Mouse (Mus musculus) mouse embryonic stem cell (cell line): Measurements from ENCODE around the gene Igfn1.

Source experiments
- in situ Hi-C, 2 experiments: fragments of 300-500 bp; cut with MboI; formaldehyde crosslinking; loops; 1 replicate in 1 of 2; 3 replicates in 1 of 2; pipeline ENCODE4 v1.14.3; 2019 to 2020; ENCODE audit warnings: low sequenced_read_pairs in 2 of 2, low pct_unique_long_range_greater_than_20kb in 1 of 2, mixed read lengths in 1 of 2; ENCODE audit not compliant: unreplicated experiment in 1 of 2

The Igfn1 gene

DNA sequence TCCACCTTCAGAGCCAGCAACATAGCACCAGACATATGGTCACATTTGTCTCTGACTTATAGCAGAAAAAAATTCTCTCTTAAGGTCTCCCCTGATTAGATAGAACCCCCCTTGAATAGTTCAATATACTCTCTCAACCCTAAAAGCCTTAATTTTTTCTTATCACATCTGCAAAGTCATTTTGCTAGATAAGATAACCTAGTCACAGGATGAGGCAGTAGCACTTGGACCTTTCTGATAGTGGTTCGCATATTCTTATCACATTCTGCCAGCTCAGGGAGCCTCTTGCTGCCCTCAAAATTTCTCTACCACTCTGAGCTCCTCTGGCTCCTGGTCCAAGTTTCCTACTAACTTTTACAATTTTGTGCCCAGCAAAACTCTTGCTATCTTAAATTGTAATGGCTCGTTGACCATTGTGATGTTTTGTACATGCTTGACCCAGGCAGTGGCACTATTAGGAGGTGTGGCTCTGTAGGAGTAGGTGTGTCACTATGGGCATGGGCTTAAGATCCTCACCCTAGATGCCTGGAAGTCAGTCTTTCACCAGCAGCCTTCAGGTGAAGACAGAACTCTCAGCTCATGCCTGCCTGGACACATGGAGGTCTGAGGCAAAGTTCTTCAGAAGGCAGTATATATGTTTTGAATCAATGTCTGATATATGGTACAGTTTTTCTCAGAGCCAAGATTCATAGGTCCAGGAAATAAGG is 8.8 kb upstream of the Igfn1 start:
- in situ Hi-C loops, result no loop called here

DNA sequence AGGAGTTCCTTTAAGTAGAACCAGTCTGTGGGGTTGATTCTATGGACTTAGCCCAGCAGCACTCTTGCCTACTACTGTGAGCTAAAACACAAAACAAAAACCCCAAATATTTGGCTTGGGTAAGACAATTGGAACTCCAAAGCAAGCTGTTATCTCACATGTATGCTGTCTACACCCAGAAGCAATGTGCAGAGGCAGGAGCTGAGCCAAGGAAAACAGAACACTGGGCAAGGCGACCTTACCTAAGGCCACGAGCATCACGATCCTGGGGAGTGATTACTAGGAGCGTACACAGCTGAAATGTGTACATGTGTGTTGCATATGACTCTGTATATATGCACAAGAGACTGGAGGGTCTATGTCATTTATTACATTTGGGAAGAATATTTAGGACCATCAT is 7.4 kb upstream of the Igfn1 start:
- in situ Hi-C loops, result no loop called here

DNA sequence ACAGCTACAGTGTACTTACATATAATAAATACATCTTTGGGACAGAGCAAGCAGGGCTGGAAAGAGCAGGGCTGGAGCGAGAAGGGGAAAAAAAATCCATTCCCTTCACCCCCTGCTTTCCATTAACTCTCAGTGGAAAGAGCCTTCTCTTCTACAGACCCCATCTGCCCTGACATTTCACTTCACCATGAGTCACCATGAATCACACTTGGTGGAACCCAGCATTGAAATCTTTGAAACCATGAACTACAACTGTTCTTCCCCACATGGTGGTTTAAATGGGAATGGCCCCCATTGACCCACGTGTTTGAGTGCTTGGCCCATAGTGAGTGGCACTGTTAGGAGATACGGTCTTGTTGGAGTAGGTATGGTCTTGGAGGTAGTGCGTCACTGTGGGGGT is 4.1 kb upstream of the Igfn1 start:
- in situ Hi-C loops, result no loop called here

DNA sequence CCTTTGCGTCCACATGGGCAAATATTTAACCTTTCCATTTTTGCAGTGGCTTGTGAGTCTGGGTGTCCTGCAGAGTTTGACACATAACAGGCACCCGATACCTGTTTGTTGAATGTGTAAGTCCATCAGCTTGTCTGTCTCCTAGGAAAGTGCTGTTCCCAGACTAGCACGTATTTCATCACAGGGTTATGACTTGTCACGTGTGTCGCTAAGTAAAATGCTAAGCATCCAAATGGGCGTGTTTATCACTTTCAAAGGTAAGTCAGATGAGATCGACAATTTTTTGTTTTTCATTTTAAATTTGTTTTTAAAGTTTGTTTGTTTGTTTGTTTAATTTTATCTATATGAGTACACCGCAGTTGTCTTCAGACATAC is 2.0 kb upstream of the Igfn1 start:
- in situ Hi-C loops, result no loop called here

DNA sequence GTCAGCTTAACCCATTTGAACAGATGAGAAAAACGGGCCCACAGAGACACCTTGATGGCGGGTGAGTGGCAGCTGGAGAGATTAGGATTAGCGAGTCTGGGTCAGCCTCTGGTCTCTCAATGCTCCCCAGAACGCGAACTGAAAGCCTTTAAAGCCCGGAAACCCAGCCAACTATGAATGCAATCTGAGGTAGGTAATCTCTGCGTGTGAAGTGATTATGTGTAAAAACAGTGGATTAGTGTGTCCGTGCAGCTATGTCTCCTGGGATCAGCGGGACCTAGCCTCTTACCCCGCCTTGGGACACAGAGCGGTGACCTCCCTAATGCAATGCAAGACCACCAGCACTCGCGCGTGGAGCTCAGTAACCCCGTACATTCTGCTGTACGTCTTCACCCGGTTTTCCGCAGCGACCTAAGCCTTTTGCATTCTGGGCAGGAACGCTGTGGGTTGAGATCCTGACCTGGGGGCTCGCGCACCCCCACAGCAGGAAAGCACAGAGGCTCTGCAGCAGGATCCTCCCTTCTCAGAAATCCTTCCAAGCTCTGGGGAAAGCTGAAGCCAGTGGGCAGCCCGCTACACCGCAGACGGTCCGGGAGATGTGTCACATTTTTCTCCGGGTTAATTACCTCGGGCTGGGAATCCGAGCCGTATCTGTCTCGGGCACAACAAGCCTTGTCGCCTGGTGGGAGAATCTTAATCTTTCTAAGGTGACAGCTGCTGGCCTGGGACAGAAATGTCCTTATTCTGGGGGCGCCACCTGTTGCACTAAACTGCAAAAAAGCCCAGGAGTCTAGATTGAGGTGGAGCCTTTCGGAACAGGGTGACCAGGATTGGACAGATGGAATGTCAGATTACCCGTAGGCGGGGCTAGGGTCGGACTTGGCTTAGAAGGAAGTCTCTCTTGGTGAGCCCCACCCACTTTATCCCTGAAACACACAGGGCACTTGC is 1.3 kb upstream of the Igfn1 start, which contains the start of gene Tmem9:
Tmem9 (plus strand) TSS at position 940 of the 948 bp plus-strand sequence.
- in situ Hi-C loops, result no loop called here

DNA sequence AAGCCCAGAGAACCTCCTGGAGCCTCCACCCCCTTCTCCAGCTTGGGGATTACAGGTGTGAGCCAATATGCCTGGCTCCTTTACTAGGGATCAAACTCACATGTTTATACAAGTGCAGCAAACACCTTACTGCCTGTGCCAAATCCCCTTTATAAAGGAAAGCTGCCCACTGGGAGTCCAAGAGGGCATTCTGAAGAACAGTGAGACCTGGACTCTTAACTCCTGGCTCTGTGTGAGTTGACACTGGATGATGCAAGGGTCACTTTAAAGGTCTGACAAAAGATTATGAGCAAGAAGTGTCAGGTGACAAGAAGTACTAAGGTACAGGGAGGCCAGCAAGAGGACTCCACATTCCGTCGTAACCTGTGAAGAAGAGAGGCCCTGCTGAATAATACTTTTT is 4.7 kb downstream of the Igfn1 start:
- in situ Hi-C loops, result no loop called here

DNA sequence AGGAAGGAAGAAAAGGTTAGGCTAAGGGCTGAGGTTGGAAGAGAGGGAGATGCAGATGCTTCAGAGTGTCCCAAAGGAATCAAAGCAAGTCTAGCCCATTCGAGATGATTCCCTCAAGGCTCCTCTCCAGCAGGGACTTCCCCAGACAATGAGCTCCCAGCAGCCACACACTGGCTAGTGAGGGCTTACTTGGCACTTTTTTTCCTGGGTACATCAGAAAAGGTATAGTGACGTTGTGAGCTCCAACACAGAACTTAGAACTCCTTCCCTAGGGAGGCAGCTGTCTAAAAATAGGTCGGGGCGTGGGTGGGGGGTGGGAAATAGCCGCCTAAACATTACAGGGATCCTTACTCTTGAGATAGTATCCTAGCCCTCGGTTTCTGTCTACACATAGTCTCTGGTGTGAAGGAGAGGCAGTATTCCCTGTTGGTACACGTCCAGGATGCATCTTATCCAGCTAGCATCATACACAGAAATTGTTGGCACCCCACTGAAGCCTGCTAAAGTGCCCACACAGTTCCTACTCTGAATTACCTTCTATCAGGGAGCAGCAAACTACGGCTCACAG is 6.3 kb downstream of the Igfn1 start:
- in situ Hi-C loops, result no loop called here

DNA sequence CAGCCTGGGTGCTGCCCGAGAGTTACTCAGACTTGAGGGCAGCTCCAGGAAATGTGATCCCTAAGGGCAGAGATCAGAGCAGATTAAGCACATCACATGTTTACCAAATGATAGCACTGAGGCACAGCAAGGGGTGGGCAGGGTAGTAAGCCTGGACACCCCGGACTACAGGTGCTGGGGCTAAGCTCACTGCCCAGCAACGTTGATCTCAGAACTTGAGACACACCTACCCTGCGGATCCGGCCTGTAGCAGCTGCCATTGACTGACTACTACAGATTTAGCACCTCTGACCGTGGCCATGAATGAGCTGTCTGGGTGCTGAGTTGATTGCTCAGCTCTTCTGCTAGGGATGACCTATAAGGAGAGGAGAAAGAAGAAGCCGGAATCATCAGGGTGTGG is 8.6 kb downstream of the Igfn1 start:
- in situ Hi-C loops, result no loop called here

DNA sequence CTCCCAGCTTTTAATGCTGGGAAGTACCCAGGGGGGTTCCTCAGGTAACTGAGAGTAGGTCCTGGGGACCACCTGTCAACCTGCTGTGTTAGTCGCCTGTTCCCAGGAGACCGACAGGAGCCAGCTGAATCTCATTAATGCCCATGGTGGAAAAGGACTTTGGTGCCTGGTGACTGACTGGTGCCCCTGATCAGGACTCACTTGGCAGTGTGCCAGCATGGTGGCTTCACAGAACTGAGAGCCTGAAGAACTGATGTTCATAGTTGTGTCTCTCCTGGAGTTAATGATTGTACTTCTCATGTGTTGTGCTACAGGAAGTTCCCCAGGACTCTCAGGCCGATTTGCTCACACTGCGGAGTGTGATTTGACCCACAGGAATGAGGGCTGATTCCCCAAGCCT is 12.7 kb downstream of the Igfn1 start:
- in situ Hi-C loops, result no loop called here

DNA sequence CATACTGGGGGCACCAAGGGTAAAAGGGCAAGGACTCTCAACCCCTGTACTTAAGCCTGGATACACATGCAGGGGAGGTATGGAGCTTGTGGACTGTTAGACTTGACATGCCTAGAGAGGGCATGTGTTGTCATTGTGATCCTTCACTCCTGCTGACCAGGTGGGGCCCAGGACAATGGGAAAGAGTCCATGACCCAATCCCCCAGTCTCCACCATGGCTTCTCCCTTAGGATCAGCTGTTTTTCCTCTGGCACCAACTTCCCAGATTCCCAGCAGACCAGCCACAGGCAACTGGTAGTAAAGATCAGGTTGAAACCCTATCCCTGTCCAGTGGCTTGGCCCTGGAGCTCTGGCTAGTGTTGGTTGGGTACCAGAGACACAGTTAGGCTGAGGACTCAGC is 16.3 kb downstream of the Igfn1 start:
- in situ Hi-C loops, result no loop called here

DNA sequence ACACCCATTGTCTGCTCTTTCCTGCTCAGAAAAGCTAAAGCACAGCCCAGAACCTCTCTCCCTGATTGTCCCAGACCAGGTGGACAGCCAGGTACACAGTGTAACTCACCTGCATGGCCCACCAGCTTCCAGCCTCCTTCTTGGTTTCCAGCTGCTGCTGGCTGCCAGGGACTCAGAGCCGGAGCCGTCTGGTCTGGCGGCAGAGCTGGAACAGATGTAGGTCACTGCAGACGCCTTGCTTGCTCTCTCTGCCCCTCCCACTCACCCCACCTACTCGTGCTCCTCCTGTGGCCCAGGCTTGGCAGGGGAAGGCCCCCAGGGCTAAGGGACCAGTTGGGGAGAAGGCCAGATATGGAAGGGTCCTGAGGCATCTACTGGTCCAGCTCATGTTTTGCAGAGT is 22.0 kb downstream of the Igfn1 start:
- in situ Hi-C loops, result no loop called here

DNA sequence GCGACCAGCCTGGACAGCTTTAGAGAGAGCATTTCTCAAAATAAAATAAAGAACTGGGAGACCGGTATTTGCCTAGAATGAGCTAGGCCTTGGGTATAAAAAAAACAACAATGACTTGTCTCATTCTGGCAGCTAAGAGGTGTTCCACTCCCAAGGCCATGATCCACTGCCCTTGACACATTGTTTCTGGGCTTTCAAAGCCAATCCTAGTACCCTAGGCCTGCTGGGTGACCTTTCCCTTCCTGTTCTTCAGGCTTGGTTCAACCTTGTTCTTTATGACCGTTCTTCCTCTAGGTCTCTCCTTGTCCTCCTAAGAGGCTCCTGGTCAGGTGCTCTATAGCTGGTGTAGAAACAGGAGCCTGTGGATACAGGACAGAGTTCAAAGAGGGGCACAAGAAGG is 33.6 kb downstream of the Igfn1 start:
- in situ Hi-C loops, result no loop called here

DNA sequence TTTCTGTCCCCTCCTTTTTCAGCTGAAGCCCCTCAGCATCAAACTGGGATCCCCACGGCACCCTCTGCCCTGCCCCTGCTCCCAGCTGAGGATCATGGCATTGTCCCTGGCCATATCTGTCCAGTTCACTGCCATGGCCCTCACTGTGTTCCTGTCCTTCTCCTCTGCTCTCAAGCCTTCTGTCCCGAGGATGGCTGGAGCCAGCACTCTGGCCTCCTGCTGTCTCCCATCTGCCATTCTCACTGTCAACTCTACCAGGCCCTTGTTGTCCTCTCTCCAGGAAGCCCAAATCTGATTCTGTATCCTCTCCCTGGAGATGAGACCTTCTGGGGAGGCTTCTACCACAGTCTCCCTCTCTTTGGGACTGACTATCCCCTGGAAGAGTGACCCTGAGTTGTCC is 35.7 kb downstream of the Igfn1 start:
- in situ Hi-C loops, result no loop called here

DNA sequence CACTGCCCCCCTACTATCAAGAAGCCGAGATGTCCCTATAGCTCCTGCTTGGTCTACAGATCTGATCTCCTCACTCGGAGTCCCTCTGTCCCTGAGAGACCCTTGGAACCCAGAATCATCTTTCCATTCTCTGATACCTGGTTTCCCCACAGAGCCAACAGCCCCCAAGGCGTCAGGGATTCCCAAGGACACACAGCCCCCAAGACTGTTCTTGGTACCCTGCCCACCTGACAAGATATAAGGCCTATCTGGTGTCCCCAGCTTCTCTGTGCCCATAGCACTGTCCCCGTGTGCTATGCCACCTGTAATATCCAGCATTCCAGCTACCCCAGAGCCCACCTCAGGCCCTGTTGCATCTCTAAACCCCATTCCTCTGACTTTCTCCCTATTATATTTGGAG is 38.4 kb downstream of the Igfn1 start:
- in situ Hi-C loops, result no loop called here

DNA sequence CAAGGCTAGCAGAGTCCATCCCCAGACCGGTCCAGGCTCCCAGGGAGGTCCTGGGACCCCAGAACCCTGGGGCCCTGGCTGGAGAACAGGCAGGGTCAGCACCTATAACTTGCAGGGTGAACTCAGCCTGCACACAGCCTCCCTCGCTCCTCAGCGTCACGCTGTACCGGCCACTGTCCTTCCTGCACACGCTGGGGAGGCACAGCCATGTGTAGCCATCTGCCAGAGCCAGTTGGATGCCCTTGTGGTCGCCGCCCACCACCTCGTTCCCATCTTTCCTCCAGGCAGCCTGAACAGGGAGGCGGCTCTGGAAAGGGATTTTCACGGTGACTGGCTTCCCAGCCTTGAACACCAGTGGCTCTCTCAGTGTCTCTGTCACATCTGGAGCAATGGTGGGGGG is 41.6 kb downstream of the Igfn1 start:
- in situ Hi-C loops, result no loop called here

DNA sequence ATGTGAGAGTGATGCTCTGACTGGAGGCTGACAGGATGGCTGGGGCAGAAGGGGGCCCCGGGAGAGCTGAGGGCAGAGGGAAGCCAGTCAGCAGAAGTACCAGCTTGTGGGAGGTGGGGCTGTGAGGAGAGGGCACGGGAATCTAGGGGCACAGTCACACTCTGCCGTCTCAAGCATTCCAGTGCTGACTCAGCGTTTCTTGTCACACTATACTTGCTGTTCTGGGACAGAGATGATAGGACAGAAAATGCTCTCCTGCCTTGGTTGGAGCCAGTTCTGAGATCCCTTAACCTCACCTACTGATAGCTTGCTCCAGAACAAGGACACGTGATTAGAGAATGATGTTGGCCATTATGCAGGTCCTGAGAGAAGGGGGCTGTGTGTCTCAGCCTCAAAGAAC is 43.0 kb downstream of the Igfn1 start:
- in situ Hi-C loops, result no loop called here

DNA sequence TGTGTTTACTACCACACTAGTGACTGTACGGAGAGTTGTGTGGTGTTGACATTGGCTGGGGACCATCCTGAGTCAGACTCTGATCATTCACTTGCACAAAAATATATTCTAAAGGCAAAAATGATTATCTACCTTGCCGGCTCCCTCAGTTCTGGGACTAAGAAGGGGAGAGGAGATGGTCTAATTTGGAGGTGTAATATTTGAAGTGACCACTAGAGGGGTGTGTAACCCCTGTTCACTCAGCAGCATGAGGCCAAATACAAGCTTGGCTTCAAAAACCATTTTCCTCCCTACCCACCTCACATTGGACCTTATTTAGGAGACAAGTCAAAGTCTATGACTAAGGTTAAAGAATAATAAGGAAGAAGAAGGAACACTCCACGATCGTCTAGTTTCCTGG is 47.7 kb downstream of the Igfn1 start:
- in situ Hi-C loops, result no loop called here

DNA sequence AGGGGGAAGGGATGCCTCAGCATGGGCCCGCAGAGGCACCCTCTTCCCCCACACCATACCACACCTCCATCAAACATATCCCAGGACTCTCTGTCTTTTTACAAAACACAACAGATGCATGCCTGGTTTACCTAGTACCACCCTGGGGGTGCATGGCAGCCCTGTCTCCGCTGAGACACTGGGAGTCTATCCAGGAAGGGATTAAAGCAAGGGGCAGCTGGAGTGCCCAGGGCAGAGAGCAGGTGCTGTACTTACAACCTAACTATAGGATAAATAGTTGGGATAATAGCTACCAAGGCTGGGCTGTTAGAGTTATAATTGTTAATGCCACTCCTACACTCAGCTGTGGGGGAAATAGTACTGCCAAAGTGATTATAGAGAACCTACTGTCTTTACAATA is 57.3 kb downstream of the Igfn1 start:
- in situ Hi-C loops, result no loop called here

DNA sequence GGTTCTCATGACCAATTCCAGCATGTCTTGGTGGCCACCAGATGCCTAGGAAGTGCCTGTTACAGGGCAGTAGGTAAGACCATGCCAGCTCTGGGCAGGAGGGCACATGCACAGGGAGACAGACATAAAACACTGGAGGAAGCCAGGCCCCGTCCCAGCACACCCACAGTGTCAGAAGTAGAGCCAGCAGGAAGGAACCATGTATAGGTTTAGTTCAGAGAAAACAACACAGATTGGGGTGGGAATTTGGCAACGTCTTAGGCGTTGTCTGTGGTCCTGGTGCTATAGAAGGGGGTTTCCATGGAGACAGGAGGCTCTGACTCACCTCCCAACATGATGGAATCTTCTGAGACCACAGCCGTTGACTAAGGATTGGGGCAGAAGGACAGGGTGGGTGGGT is 59.9 kb downstream of the Igfn1 start:
- in situ Hi-C loops, result no loop called here

DNA sequence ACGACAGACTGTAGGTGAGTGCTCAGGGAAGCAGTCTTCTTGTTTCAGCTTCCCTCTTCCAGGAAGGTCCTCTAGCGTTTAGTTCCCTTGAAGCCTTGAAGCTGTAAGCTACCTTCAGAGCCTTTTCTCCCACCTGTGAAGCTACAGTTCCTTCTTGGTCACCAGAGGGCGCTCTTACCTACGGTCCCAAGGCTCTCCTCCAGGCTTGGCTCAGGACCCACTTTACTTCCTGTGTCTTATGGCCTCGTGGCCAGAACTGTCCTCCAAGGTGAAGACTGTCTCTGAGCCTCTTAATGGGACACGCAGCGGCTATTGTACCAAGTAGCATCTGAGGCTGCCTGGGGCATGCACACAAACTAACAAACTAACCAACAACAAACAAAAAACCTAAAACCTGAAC is 60.4 kb downstream of the Igfn1 start:
- in situ Hi-C loops, result no loop called here
